Mouse (Mus musculus): ENCODE measurements at regions not wholly inside any gene's neighbourhood (a gene's known extent, or its start where the extent isn't known, plus 50 kb on each side); places are given as distances from the start of the nearest gene placed in this dataset.

DNA sequence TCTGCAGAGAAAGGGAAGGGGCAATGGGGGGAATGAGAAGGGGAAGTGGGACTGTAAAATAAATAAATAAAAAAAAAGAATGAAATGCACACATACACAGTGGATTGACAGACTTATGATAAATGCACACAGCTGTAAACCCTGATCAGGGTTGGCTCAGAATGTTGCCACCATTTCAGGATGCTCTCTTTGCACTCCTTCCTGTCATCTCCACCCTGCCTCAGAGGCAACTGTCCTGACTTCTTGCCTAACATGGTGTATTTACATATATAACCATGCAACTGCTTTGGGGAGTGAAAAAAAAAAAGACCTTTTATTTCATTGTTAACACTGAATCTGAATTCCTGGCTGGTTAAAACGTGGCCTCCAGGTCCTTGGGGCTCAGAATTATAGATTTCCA, 149.4 kb downstream of the Kcnrg start:
- TF ChIP-seq CTCF (IDR thresholded peaks at IDR 0.05; ENCODE audit: control insufficient read depth, insufficient read depth, insufficient read length) (no peak), MAX (IDR thresholded peaks at IDR 0.05) (no peak), FOSL1 (IDR thresholded peaks at IDR 0.05; ENCODE audit: insufficient read depth, low read length, poor library complexity, severe bottlenecking) (no peak), USF1 (IDR thresholded peaks at IDR 0.05; ENCODE audit: low read depth) (no peak), MYOD1 (IDR thresholded peaks at IDR 0.05; ENCODE audit: control insufficient read depth, insufficient read length, low read depth) (no peak), MYOG (IDR thresholded peaks at IDR 0.05; ENCODE audit: control insufficient read depth, extremely low read depth, insufficient read length) (no peak), CEBPB (IDR thresholded peaks at IDR 0.05; ENCODE audit: low read depth) (no peak)

All from C2C12 (cell line).